Mouse (Mus musculus) CH12.LX (cell line): Measurements from ENCODE around the gene Dlx2.

Experiments used
- CHD2 ChIP-seq: IDR thresholded peaks from 2 replicates; pipeline ENCODE4 v1.6.1; 2011; ENCODE audit warnings: low read length, improper control_type of control experiment
- CTCF ChIP-seq, 2 experiments: IDR thresholded peaks in 1 of 2; conservative IDR thresholded peaks in 1 of 2; 2 replicates each; pipeline ENCODE4 v1.5.1; 2011 to 2012; ENCODE audit warnings: low read depth in 2 of 2, low read length in 2 of 2, improper control_type of control experiment in 1 of 2, inconsistent platforms in 1 of 2, mild to moderate bottlenecking in 1 of 2, moderate library complexity in 1 of 2
- EP300 ChIP-seq: IDR thresholded peaks from 2 replicates; pipeline ENCODE4 v1.6.1; 2011; ENCODE audit warnings: low read length, improper control_type of control experiment
- MYC ChIP-seq: IDR thresholded peaks from 2 replicates; pipeline ENCODE4 v1.6.1; 2011; ENCODE audit warnings: low read depth, mild to moderate bottlenecking, improper control_type of control experiment, low read length
- POLR2A ChIP-seq: IDR thresholded peaks from 2 replicates; pipeline ENCODE4 v1.6.1; 2011; ENCODE audit warnings: low read depth, mild to moderate bottlenecking, improper control_type of control experiment, low read length
- SIN3A ChIP-seq: IDR thresholded peaks from 2 replicates; pipeline ENCODE4 v1.6.1; 2012; ENCODE audit warnings: low read length, improper control_type of control experiment, inconsistent platforms
- UBTF ChIP-seq: IDR thresholded peaks from 2 replicates; pipeline ENCODE4 v1.6.1; 2012; ENCODE audit warnings: low read depth, mild to moderate bottlenecking, inconsistent platforms, low read length, improper control_type of control experiment, moderate library complexity

DNA sequence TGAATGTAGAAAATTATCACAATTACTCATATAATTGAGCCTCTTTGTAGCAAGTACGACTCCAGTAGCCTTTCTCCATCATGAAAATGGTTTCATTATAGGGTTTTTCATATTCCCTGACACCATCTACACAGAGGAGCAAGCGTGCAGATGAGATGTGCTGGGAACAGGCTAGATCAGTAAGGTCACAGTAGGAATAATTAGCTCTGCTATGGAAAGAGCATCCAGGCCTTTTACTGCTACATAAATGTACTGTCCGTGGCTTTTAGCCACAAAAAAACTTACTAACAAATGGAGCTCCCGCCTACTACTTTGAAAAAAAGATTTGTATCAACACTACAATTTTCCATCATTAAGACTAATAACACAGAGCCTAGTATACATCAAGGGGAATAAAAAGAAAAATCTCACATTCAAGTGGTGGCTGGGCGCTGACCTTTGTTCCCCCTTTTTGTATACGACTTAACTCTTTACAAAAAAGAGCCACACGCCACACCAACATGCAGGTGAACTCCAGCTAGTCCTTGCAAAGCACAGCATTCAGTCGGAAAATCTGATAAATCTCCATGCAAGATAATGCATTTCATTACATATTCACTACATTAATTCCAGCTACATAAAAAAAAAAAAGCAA lies 29.0 kb downstream of the Dlx2 start:
- TF ChIP-seq CTCF (conservative IDR thresholded peaks at IDR 0.05 in 1 of 2, IDR thresholded peaks at IDR 0.05 in 1 of 2; ENCODE audit: low read depth in 2 of 2, low read length in 2 of 2) (no peak), POLR2A (no peak), CHD2 (no peak), MYC (no peak), SIN3A (no peak), EP300 (no peak), UBTF (no peak)
